Mouse (Mus musculus): Measurements from ENCODE around the gene Plxnd1. TPM values are rescaled to one million over a fixed set of nuclear protein-coding genes. Genes with fewer than 3 reads are reported as not detected.

The Plxnd1 gene
- polyA plus RNA-seq, 1 experiment from 2014 or later: 33.1 TPM

GRCm38 (mm10) chr6:115990056-115990455 is 4.7 kb downstream of the Plxnd1 start:
- Histone ChIP-seq H3K27ac (no peak overlapping the region), H3K4me2 (replicated peaks) (peak overlapping the region; percentile 13; the same call in 1 of the 2 replicates), H3K36me3 (no peaks in the 10 kb centered on the region), H3K4me3 (peak overlapping the region; percentile 4; the same call in 1 of the 2 replicates), H3K9me3 (no peaks in the 10 kb centered on the region), H3K4me1 (peaks cover 56% of the 10 kb centered on the region), H3K9ac (no peak overlapping the region; the same call in 1 of the 2 replicates), H3K27me3 (peaks cover 45% of the 10 kb centered on the region)
- ATAC-seq (ENCODE audit: insufficient number of reproducible peaks, insufficient read depth, low FRiP score, low TSS enrichment): no peak
- WGBS: 70% methylated on average over 3 of the region's 3 CpGs

- peak overlapping the region; percentile 4; the same call in 1 of the 2 replicates for H3K4me3 ChIP-seq
- H3K27ac ChIP-seq: no peak overlapping the region
- 68% methylated on average over 4 of the region's 4 CpGs for WGBS
These were observed 5.2 kb downstream of the Plxnd1 start for GRCm38 (mm10) chr6:115989607-115990006.

GRCm38 (mm10) chr6:115989032-115989431 is 5.8 kb downstream of the Plxnd1 start:
- WGBS: 76% methylated on average over 5 of the region's 5 CpGs
- H3K27ac ChIP-seq: no peak overlapping the region
- H3K36me3 ChIP-seq: no peaks in the 10 kb centered on the region
- peak overlapping the region; percentile 13; the same call in 1 of the 2 replicates for H3K4me2 ChIP-seq (replicated peaks)
- H3K4me1 ChIP-seq: peaks cover 59% of the 10 kb centered on the region
- peaks cover 39% of the 10 kb centered on the region for H3K27me3 ChIP-seq
- no peak for ATAC-seq (ENCODE audit: insufficient number of reproducible peaks, insufficient read depth, low FRiP score, low TSS enrichment)
- peak overlapping the region; percentile 1; the same call in 1 of the 2 replicates for H3K4me3 ChIP-seq
- H3K9me3 ChIP-seq: no peaks in the 10 kb centered on the region
- H3K9ac ChIP-seq: 0 out of 2 replicates have a peak overlapping the region, but pooled peaks have one; percentile 0

More at GRCm38 (mm10) chr6:115989607-115990006, 5.2 kb downstream of the Plxnd1 start:
- no peak for ATAC-seq (ENCODE audit: insufficient number of reproducible peaks, insufficient read depth, low FRiP score, low TSS enrichment)
- Histone ChIP-seq H3K9ac (0 out of 2 replicates have a peak overlapping the region, but pooled peaks have one; percentile 0), H3K4me1 (peaks cover 61% of the 10 kb centered on the region), H3K9me3 (no peaks in the 10 kb centered on the region), H3K4me2 (replicated peaks) (peak overlapping the region; percentile 13; the same call in 1 of the 2 replicates), H3K27me3 (peaks cover 45% of the 10 kb centered on the region), H3K36me3 (no peaks in the 10 kb centered on the region)

GRCm38 (mm10) chr6:115987096-115987747 is 7.6 kb downstream of the Plxnd1 start:
- peaks cover 21% of the 10 kb centered on the region for H3K27me3 ChIP-seq
- no peaks in the 10 kb centered on the region for H3K9me3 ChIP-seq
- no peak for ATAC-seq (ENCODE audit: insufficient number of reproducible peaks, insufficient read depth, low FRiP score, low TSS enrichment)
- H3K4me1 ChIP-seq: peaks cover 48% of the 10 kb centered on the region
- 65% methylated on average over 9 of the region's 9 CpGs for WGBS
- H3K4me3 ChIP-seq: no peak overlapping the region
- H3K36me3 ChIP-seq: no peaks in the 10 kb centered on the region
- H3K27ac ChIP-seq: 0 out of 2 replicates have a peak overlapping the region, but pooled peaks have one; percentile 17
- H3K9ac ChIP-seq: 0 out of 2 replicates have a peak overlapping the region, but pooled peaks have one; percentile 24
- H3K4me2 ChIP-seq (replicated peaks): peak overlapping the region; percentile 22

- H3K4me3 ChIP-seq: no peak overlapping the region
- 37% methylated on average over 12 of the region's 12 CpGs for WGBS
These were observed 8.2 kb downstream of the Plxnd1 start for GRCm38 (mm10) chr6:115986472-115987095.

GRCm38 (mm10) chr6:115985622-115986021 is 9.2 kb downstream of the Plxnd1 start:
- ATAC-seq (ENCODE audit: insufficient number of reproducible peaks, insufficient read depth, low FRiP score, low TSS enrichment): no peak
- peaks cover 5% of the 10 kb centered on the region for H3K27me3 ChIP-seq
- H3K27ac ChIP-seq: peak overlapping the region; percentile 41; the same call in 1 of the 2 replicates
- H3K9ac ChIP-seq: 0 out of 2 replicates have a peak overlapping the region, but pooled peaks have one; percentile 8
- H3K4me1 ChIP-seq: peaks cover 34% of the 10 kb centered on the region
- no peak overlapping the region; the same call in 1 of the 2 replicates for H3K4me3 ChIP-seq
- no peaks in the 10 kb centered on the region for H3K36me3 ChIP-seq
- WGBS: 54% methylated on average over 9 of the region's 9 CpGs
- peak overlapping the region; percentile 11 for H3K4me2 ChIP-seq (replicated peaks)
- H3K9me3 ChIP-seq: no peaks in the 10 kb centered on the region

More at GRCm38 (mm10) chr6:115986472-115987095, 8.2 kb downstream of the Plxnd1 start:
- Histone ChIP-seq H3K4me1 (peaks cover 42% of the 10 kb centered on the region), H3K9ac (peak overlapping the region; percentile 24; the same call in 1 of the 2 replicates), H3K36me3 (no peaks in the 10 kb centered on the region), H3K9me3 (no peaks in the 10 kb centered on the region), H3K27me3 (peaks cover 15% of the 10 kb centered on the region), H3K4me2 (replicated peaks) (peak overlapping the region; percentile 22), H3K27ac (0 out of 2 replicates have a peak overlapping the region, but pooled peaks have one; percentile 41)
- ATAC-seq (ENCODE audit: insufficient number of reproducible peaks, insufficient read depth, low FRiP score, low TSS enrichment): no peak

- Histone ChIP-seq H3K4me1 (peaks cover 42% of the 10 kb centered on the region), H3K9ac (no peak overlapping the region), H3K27me3 (peaks cover 3% of the 10 kb centered on the region; the same call in 1 of the 2 replicates), H3K36me3 (no peaks in the 10 kb centered on the region), H3K4me3 (no peak overlapping the region), H3K4me2 (replicated peaks) (no peak overlapping the region), H3K27ac (peak overlapping the region; percentile 41; the same call in 1 of the 2 replicates), H3K9me3 (no peaks in the 10 kb centered on the region)
- 62% methylated on average over 7 of the region's 7 CpGs for WGBS
- no peak for ATAC-seq (ENCODE audit: insufficient number of reproducible peaks, insufficient read depth, low FRiP score, low TSS enrichment)
These were observed 10.2 kb downstream of the Plxnd1 start for GRCm38 (mm10) chr6:115984580-115984979.

- H3K9ac ChIP-seq: no peak overlapping the region
- peaks cover 42% of the 10 kb centered on the region for H3K4me1 ChIP-seq
- peak overlapping the region; percentile 31 for H3K27ac ChIP-seq
- H3K27me3 ChIP-seq: no peaks in the 10 kb centered on the region; the same call in 1 of the 2 replicates
- no peak overlapping the region for H3K4me3 ChIP-seq
- no peaks in the 10 kb centered on the region for H3K36me3 ChIP-seq
- ATAC-seq (ENCODE audit: insufficient number of reproducible peaks, insufficient read depth, low FRiP score, low TSS enrichment): no peak
- no peak overlapping the region for H3K4me2 ChIP-seq (replicated peaks)
- no peaks in the 10 kb centered on the region for H3K9me3 ChIP-seq
- WGBS: 65% methylated on average over 12 of the region's 12 CpGs
These were observed 11.3 kb downstream of the Plxnd1 start for GRCm38 (mm10) chr6:115983306-115984038.

- Histone ChIP-seq H3K9ac (no peak overlapping the region), H3K4me3 (no peak overlapping the region), H3K4me2 (replicated peaks) (no peak overlapping the region), H3K27ac (peak overlapping the region; percentile 4; the same call in 1 of the 2 replicates), H3K9me3 (no peaks in the 10 kb centered on the region), H3K4me1 (peaks cover 42% of the 10 kb centered on the region), H3K27me3 (no peaks in the 10 kb centered on the region; the same call in 1 of the 2 replicates), H3K36me3 (no peaks in the 10 kb centered on the region)
- WGBS: 55% methylated on average over 7 of the region's 7 CpGs
- no peak for ATAC-seq (ENCODE audit: insufficient number of reproducible peaks, insufficient read depth, low FRiP score, low TSS enrichment)
These were observed 11.9 kb downstream of the Plxnd1 start for GRCm38 (mm10) chr6:115982889-115983288.

GRCm38 (mm10) chr6:115978596-115978995 is 16.2 kb downstream of the Plxnd1 start:
- H3K4me3 ChIP-seq: no peak overlapping the region
- no peaks in the 10 kb centered on the region for H3K36me3 ChIP-seq
- H3K27ac ChIP-seq: no peak overlapping the region
- ATAC-seq (ENCODE audit: insufficient number of reproducible peaks, insufficient read depth, low FRiP score, low TSS enrichment): no peak
- no peak overlapping the region for H3K9ac ChIP-seq
- no peak overlapping the region for H3K4me2 ChIP-seq (replicated peaks)
- no peaks in the 10 kb centered on the region for H3K9me3 ChIP-seq
- no peaks in the 10 kb centered on the region for H3K27me3 ChIP-seq
- H3K4me1 ChIP-seq: peaks cover 11% of the 10 kb centered on the region; the same call in 1 of the 2 replicates
- 69% methylated on average over 8 of the region's 8 CpGs for WGBS

GRCm38 (mm10) chr6:115977810-115978209 is 17.0 kb downstream of the Plxnd1 start:
- no peak overlapping the region for H3K27ac ChIP-seq
- WGBS: 87% methylated on average over 15 of the region's 15 CpGs

More at GRCm38 (mm10) chr6:115977810-115978209, 17.0 kb downstream of the Plxnd1 start:
- Histone ChIP-seq H3K9ac (no peak overlapping the region), H3K4me2 (replicated peaks) (no peak overlapping the region), H3K36me3 (no peaks in the 10 kb centered on the region), H3K9me3 (no peaks in the 10 kb centered on the region), H3K4me1 (0 out of 2 replicates have a peak, but pooled peaks cover 10% of the 10 kb centered on the region), H3K4me3 (no peak overlapping the region), H3K27me3 (no peaks in the 10 kb centered on the region)
- no peak for ATAC-seq (ENCODE audit: insufficient number of reproducible peaks, insufficient read depth, low FRiP score, low TSS enrichment)
